Mouse (Mus musculus) liver, adult 2 months (tissue): ENCODE results near the gene Olfr427. TPM values are rescaled to one million over a fixed set of nuclear protein-coding genes. Genes with fewer than 3 reads are reported as not detected.

Source experiments
- DNase-seq: peaks from one replicate; pipeline ENCODE4 v3.0.0-alpha.2; 2011; ENCODE audit warnings: low read depth, low spot score; ENCODE audit errors: extremely low read depth
- H3K27ac ChIP-seq: fragments of 200-500 bp; replicated peaks from 2 replicates; pipeline ENCODE4 v1.5.1; 2012; ENCODE audit warnings: low read depth, mild to moderate bottlenecking, control low read depth, inconsistent platforms, low read length; ENCODE audit not compliant: insufficient read depth
- H3K27me3 ChIP-seq: fragments of 200-500 bp; 2 replicates; pipeline ENCODE4 v1.6.1; 2012; ENCODE audit warnings: mild to moderate bottlenecking, moderate library complexity, low read length, inconsistent platforms; ENCODE audit not compliant: control insufficient read depth, insufficient read depth
- H3K36me3 ChIP-seq: fragments of 200-500 bp; 2 replicates; pipeline ENCODE4 v1.6.1; 2012; ENCODE audit warnings: low read length, inconsistent platforms; ENCODE audit not compliant: control insufficient read depth, insufficient read depth
- H3K4me1 ChIP-seq: fragments of 200-500 bp; 2 replicates; pipeline ENCODE4 v1.6.1; 2011; ENCODE audit warnings: low read length; ENCODE audit not compliant: control insufficient read depth, insufficient read depth
- H3K4me3 ChIP-seq: fragments of 200-500 bp; 2 replicates; pipeline ENCODE4 v1.5.1; 2011; ENCODE audit warnings: low read depth, mild to moderate bottlenecking, control low read depth, low read length, moderate library complexity; ENCODE audit not compliant: insufficient read depth
- H3K79me2 ChIP-seq: fragments of 200-500 bp; 2 replicates; pipeline ENCODE4 v1.6.1; 2012; ENCODE audit warnings: inconsistent platforms, mild to moderate bottlenecking, low read length, moderate library complexity; ENCODE audit not compliant: control insufficient read depth, insufficient read depth
- H3K9ac ChIP-seq: fragments of 200-500 bp; 2 replicates; pipeline ENCODE4 v1.6.1; 2012; ENCODE audit warnings: low read depth, mild to moderate bottlenecking, control low read depth, inconsistent platforms, low read length
- CTCF ChIP-seq: fragments of 200-500 bp; IDR thresholded peaks from 2 replicates; pipeline ENCODE4 v1.5.1; 2011; ENCODE audit warnings: low read depth, low read length, control low read depth
- POLR2A ChIP-seq: fragments of 200-500 bp; IDR thresholded peaks from 2 replicates; pipeline ENCODE4 v1.6.1; 2011; ENCODE audit warnings: low read length, control low read depth; ENCODE audit not compliant: insufficient read depth; ENCODE audit errors: extremely low read depth
- WGBS: fragments of 180-500 bp; shearing (Covaris S2); methylation state at CpG from one replicate; pipeline ENCODE4 v1.1.7; 2018; 5-methylcytosine and 5-hydroxymethylcytosine counted together
- polyA plus RNA-seq: library from polyadenylated mRNA; depleted of rRNA; stranded (reverse); fragments of >200 nt; gene quantifications from 2 replicates; pipeline ENCODE4 v1.2.3, GENCODE M21; 2012; rRNA removed
- total RNA-seq: library from RNA; depleted of rRNA; stranded (reverse); fragments of >200 nt; gene quantifications from 2 replicates; pipeline ENCODE4 v1.2.3, GENCODE M21; 2014; rRNA removed

Gene Olfr427
- total and polyA plus RNA-seq, 2 experiments: not detected

- WGBS: 48% methylated on average over 2 of the region's 2 CpGs
These were observed 24.4 kb downstream of the Olfr427 start, which contains the start of gene Olfr231 for GRCm38 (mm10) chr1:174121062-174121461. Olfr231 (minus strand) TSS chr1:174121162.

GRCm38 (mm10) chr1:174131217-174131616, 34.5 kb downstream of the Olfr427 start, which contains the start of gene Olfr424:
Olfr424 (plus strand) TSS chr1:174131517.
- TF ChIP-seq CTCF (no peak), POLR2A (no peak)
- no peaks in the 10 kb centered on the region for H3K79me2 ChIP-seq
- DNase-seq: no peak
- H3K27me3 ChIP-seq: no peaks in the 10 kb centered on the region
- H3K36me3 ChIP-seq: no peaks in the 10 kb centered on the region
- WGBS: 70% methylated on average over 3 of the region's 3 CpGs
- no peaks in the 10 kb centered on the region for H3K4me1 ChIP-seq
- no peak within 1 kb of the TSS for H3K9ac ChIP-seq
- H3K27ac ChIP-seq: no peak within 1 kb of the TSS
- H3K4me3 ChIP-seq: no peak within 1 kb of the TSS

More at GRCm38 (mm10) chr1:174121062-174121461, 24.4 kb downstream of the Olfr427 start, which contains the start of gene Olfr231:
- no peak within 1 kb of the TSS for H3K27ac ChIP-seq
- H3K79me2 ChIP-seq: no peaks in the 10 kb centered on the region
- H3K36me3 ChIP-seq: no peaks in the 10 kb centered on the region
- no peak within 1 kb of the TSS for H3K9ac ChIP-seq
- TF ChIP-seq POLR2A (no peak), CTCF (no peak)
- no peaks in the 10 kb centered on the region for H3K4me1 ChIP-seq
- no peak within 1 kb of the TSS for H3K4me3 ChIP-seq
- H3K27me3 ChIP-seq: no peaks in the 10 kb centered on the region
- DNase-seq: no peak

- no peaks in the 10 kb centered on the region for H3K79me2 ChIP-seq
- DNase-seq: no peak
- H3K4me1 ChIP-seq: no peaks in the 10 kb centered on the region
- 61% methylated on average over 3 of the region's 3 CpGs for WGBS
- H3K36me3 ChIP-seq: no peaks in the 10 kb centered on the region
- TF ChIP-seq CTCF (no peak), POLR2A (no peak)
- H3K9ac ChIP-seq: no peak overlapping the region
- H3K27ac ChIP-seq: no peak overlapping the region
- no peaks in the 10 kb centered on the region for H3K27me3 ChIP-seq
- no peak overlapping the region for H3K4me3 ChIP-seq
These were observed 35.3 kb downstream of the Olfr427 start for GRCm38 (mm10) chr1:174131999-174132398.

- WGBS: 52% methylated on average over 2 of the region's 2 CpGs
- H3K79me2 ChIP-seq: no peaks in the 10 kb centered on the region
- H3K4me1 ChIP-seq: no peaks in the 10 kb centered on the region
- no peak overlapping the region for H3K4me3 ChIP-seq
- no peaks in the 10 kb centered on the region for H3K27me3 ChIP-seq
- TF ChIP-seq CTCF (no peak), POLR2A (no peak)
- DNase-seq: no peak
- no peaks in the 10 kb centered on the region for H3K36me3 ChIP-seq
- no peak overlapping the region for H3K9ac ChIP-seq
- H3K27ac ChIP-seq: no peak overlapping the region
These were observed 44.7 kb downstream of the Olfr427 start for GRCm38 (mm10) chr1:174141384-174141783.

- H3K79me2 ChIP-seq: no peaks in the 10 kb centered on the region
- no peak for TF ChIP-seq POLR2A
- TF ChIP-seq CTCF: no peak
- H3K4me1 ChIP-seq: no peaks in the 10 kb centered on the region
- H3K4me3 ChIP-seq: no peak overlapping the region
- 94% methylated on average over 1 of the region's 1 CpGs for WGBS
- H3K27ac ChIP-seq: no peak overlapping the region
- no peak overlapping the region for H3K9ac ChIP-seq
- DNase-seq: no peak
- H3K36me3 ChIP-seq: no peaks in the 10 kb centered on the region
- no peaks in the 10 kb centered on the region for H3K27me3 ChIP-seq
These were observed 50.0 kb downstream of the Olfr427 start for GRCm38 (mm10) chr1:174146696-174147095.

GRCm38 (mm10) chr1:174149289-174149688, 52.6 kb downstream of the Olfr427 start:
- no peaks in the 10 kb centered on the region for H3K27me3 ChIP-seq
- TF ChIP-seq CTCF: no peak
- no peak for TF ChIP-seq POLR2A
- 74% methylated on average over 2 of the region's 2 CpGs for WGBS
- H3K79me2 ChIP-seq: no peaks in the 10 kb centered on the region
- no peaks in the 10 kb centered on the region for H3K4me1 ChIP-seq
- no peak overlapping the region for H3K4me3 ChIP-seq
- DNase-seq: no peak
- H3K27ac ChIP-seq: no peak overlapping the region
- no peak overlapping the region for H3K9ac ChIP-seq
- no peaks in the 10 kb centered on the region for H3K36me3 ChIP-seq

Other genes starting within 250 kb of the Olfr427 start
- 2.2 and 3.9 TPM in 2 replicates for gene Ifi211, start 183.8 kb upstream of the Olfr427 start, total RNA-seq
- gene Ifi211, start 183.8 kb upstream of the Olfr427 start, polyA plus RNA-seq: 0.14 and 0.27 TPM in 2 replicates
- gene Mndal, start 154.4 kb upstream of the Olfr427 start, total RNA-seq: 8.4 and 10.9 TPM in 2 replicates
- gene Mndal, start 154.4 kb upstream of the Olfr427 start, polyA plus RNA-seq: 0.86 and 2.6 TPM in 2 replicates
- gene Ifi203, start 154.2 kb upstream of the Olfr427 start, total RNA-seq: 8.9 and 9.8 TPM in 2 replicates
- gene Ifi203, start 154.2 kb upstream of the Olfr427 start, polyA plus RNA-seq: 1.3 and 2.5 TPM in 2 replicates
- not detected in 2 replicates for gene Ifi202b, start 114.1 kb upstream of the Olfr427 start, total RNA-seq
- gene Ifi202b, start 114.1 kb upstream of the Olfr427 start, polyA plus RNA-seq: not detected in 2 replicates
- 1.1 and 2.5 TPM in 2 replicates for gene Ifi205, start 65.1 kb upstream of the Olfr427 start, total RNA-seq
- 0.10 and 0.22 TPM in 2 replicates for gene Ifi205, start 65.1 kb upstream of the Olfr427 start, polyA plus RNA-seq
- not detected in 2 replicates for gene Olfr433, start 56.2 kb upstream of the Olfr427 start, total RNA-seq
- gene Olfr433, start 56.2 kb upstream of the Olfr427 start, polyA plus RNA-seq: not detected in 2 replicates
- gene Olfr432, start 47.7 kb upstream of the Olfr427 start, total RNA-seq: not detected in 2 replicates
- not detected in 2 replicates for gene Olfr432, start 47.7 kb upstream of the Olfr427 start, polyA plus RNA-seq
- not detected in 2 replicates for gene Olfr430, start 30.3 kb upstream of the Olfr427 start, total RNA-seq
- gene Olfr430, start 30.3 kb upstream of the Olfr427 start, polyA plus RNA-seq: not detected in 2 replicates
- not detected in 2 replicates for gene Olfr429, start 12.6 kb upstream of the Olfr427 start, total RNA-seq
- gene Olfr429, start 12.6 kb upstream of the Olfr427 start, polyA plus RNA-seq: not detected in 2 replicates
- not detected in 2 replicates for gene Olfr231, start 24.3 kb downstream of the Olfr427 start, total RNA-seq
- not detected in 2 replicates for gene Olfr231, start 24.3 kb downstream of the Olfr427 start, polyA plus RNA-seq
- gene Olfr424, start 34.6 kb downstream of the Olfr427 start, total RNA-seq: not detected in 2 replicates
- gene Olfr424, start 34.6 kb downstream of the Olfr427 start, polyA plus RNA-seq: not detected in 2 replicates
- not detected in 2 replicates for gene Olfr420, start 58.7 kb downstream of the Olfr427 start, total RNA-seq
- not detected in 2 replicates for gene Olfr420, start 58.7 kb downstream of the Olfr427 start, polyA plus RNA-seq
- 0.07 and 0.09 TPM in 2 replicates for gene Spta1, start 75.9 kb downstream of the Olfr427 start, total RNA-seq
- not detected in 2 replicates for gene Spta1, start 75.9 kb downstream of the Olfr427 start, polyA plus RNA-seq
- gene Olfr419, start 155.2 kb downstream of the Olfr427 start, total RNA-seq: not detected in 2 replicates
- gene Olfr419, start 155.2 kb downstream of the Olfr427 start, polyA plus RNA-seq: not detected in 2 replicates
- not detected in 2 replicates for gene Mptx1, start 233.6 kb downstream of the Olfr427 start, total RNA-seq
- not detected in 2 replicates for gene Mptx1, start 233.6 kb downstream of the Olfr427 start, polyA plus RNA-seq